Mouse (Mus musculus) B cell, adult 2 months (primary cell): ENCODE measurements around the gene Btnl1.

ENCODE experiments used
- DNase-seq, 2 experiments: peaks; one replicate each; pipeline ENCODE4 v3.0.0; 2022

The Btnl1 gene

DNA sequence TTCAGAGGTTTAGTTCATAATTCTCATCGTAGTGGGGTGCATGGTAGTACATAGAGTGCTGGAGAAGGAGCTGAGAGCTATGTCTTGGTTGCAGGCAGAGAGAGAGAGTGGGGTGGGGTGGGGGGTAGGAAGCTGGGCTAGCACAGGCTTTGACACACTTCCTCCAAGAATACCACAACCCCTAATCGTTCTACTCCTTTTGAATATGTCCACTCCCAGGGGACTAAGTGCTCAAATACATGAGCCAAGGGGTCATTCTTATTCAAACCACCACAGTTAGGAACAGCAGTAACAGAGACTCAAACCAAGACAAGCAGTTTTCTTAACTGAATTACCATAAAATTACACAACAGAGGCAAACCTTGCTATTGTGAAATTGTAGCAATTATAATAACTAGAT lies 9.7 kb downstream of the Btnl1 start:
- DNase-seq, result no peak

DNA sequence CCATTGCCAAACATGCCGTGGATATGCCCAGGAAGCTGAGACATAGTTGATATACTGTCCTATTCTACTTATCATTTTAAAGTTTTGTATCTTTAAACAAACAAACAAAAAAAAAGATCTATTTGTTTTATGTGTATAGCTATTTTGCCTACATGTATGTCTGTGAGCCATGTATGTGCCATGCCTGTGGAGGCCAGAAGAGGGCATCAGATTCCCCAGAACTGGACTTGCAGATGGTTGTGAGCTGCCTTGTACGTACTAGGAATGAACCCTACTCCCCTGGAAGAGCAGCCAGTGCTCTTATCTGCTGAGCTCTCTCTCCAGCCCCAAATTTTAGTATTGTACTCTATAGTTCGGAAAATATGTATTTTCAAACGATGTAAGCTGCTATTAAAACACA lies 11.6 kb downstream of the Btnl1 start:
- DNase-seq, result peak; percentile 67 to 73

DNA sequence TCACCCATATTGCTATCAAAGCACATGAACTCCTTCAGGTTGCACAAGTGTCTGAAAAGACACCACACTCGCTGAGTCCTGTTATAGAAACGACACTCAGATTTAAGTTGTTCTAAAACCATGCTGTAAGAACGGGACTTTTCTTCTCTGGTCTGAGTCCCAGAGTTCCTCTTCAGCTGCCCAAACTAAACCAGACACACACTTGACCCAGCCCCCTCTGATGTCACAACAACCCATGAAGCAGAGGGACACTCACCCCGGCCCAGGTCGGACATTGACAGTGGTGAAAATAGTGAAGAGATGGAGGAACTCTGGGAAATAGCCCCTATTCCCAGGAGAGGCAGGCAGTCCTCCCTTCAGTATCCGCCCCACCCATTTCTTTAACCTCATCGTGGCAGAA lies 14.6 kb downstream of the Btnl1 start:
- no peak for DNase-seq

DNA sequence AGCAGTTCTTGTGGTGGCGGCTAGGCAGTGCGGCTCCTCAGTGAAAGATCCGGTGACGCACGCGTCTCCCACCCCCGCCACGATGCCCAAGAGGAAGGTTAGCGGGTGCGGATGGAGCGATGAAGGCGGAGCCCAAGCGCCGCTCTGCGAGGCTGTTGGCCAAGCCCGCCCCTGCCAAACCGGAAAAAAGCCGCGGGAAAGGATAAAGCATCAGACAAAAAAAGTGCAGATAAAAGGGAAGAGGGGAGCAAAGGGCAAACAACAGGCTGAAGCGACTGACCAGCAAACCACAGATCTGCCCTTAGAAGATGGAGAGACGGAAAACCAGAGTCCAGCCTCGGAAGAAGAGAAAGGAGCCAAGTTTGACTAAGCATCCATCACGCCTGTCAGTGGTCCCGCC lies 15.4 kb downstream of the Btnl1 start:
- DNase-seq, result peak; percentile 46

DNA sequence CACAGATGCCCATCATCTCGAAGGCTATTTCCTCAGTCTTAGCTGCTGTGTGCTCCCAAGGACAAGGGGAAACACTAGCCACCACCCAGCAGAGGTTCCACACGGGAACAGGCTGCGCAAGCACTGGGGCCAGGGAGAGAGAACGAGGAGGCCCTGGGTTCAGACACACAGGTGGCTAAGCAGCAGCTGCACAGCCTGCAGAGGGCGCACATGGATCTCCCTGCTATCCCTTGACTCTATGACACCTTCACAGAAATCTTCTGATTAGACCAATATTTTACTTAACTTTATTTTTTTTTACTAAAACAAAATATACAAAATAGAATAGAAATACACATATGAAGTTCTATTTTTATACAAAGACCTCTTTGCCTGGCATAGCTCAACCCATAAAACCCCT lies 20.4 kb downstream of the Btnl1 start:
- peak; percentile 58 to 67 for DNase-seq

DNA sequence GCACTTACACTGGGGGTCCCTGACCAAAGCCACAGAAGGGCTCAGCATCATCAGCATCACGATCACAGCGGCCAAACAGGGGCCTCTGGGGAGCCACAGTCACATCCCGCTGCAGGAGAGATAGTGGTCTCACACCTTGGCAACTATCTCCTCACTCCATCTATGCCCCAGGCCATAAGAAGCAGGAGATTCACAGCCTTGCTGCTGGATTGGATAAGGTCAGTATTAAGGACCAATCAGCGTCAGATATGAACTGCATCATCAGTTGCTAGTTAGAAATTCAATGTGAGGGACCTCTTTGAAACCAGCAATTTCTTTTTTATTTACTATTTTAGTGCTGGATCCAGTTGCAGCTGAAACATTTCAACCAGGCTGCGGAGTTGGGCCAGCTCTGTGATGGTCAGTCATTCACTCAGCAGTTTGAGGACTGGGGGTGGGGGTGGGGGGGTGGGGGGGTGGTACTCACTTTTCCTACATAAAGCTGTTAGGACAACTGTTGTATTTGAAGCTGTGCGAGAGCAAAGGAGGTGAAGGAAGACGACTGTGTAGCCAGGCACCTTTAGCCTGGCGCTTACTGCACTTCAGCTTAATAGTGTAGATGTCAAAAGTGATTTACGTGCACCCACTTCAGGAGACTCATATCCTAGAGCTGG lies 21.3 kb downstream of the Btnl1 start:
- DNase-seq, result peak; percentile 76 to 81

DNA sequence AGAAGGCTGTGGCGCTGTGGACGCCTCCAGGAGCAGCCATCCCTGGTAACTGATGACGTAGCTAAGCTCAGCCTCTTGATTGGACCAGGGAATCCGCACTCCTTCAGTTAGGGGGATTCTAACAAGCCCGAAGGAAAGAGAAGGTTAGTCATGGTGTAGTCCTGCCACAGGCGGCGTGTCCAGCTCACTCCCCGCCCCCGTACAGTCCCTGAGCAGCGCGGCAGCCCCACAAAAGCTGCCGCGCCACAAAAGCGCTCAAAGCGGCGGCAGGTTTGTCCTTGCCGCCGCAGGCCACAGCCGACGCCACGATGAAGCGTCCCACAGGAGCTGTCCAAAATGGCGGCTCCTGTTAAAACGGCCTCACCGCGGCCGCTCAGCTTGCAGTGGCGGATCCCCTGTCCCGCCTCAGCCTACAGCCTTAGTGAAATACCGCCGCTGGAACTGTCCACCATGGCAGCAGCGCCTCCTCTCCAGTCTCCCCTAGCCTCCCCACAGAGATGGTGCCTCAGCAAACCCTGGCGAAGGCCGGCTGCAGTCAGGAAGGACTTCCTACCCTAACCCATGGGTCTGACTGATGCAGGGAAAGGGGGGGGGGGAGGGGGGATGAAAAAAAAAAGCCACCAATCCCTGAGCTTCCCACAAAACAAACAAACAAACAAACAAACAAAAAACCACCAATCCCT lies 21.9 kb downstream of the Btnl1 start, which contains the start of gene BC051142:
TSS of gene BC051142 (plus strand) at position 110 of the 683 bp plus-strand sequence.
- peak; percentile 85 for DNase-seq

DNA sequence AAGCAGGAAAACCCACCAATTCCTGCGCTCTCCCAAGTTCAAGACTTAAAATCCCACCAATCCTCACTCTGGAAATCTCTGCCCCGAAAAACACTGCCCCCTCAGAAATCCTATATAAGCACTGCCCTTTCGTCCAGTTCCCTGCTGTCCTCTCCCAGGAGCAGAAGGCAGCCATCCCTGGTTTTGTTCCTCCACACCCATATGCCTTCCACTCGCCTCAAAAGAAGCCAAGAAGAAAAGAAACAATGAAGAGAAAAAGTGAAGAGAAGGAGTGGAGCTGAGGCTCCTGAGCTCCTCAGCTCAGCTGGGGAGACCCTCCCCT lies 22.4 kb downstream of the Btnl1 start:
- DNase-seq, result no peak

DNA sequence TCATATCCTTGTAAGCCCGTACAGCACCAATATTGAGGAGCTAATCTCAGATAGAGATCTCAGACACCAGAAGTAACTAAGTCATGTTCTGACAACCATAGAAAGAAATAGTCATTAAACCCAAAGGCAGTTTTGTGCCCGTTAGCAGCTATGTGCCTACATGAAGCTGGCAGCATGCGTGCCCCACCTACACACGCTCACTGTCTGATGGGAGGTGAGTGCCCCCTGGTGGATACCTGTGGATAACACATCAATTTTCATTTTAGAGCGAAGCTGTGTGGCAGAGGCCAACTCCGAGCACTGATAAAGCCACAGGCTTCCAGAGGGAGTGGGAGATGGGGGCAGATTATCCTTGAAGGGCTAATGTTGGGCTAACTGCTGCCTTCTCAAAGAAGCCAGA lies 34.2 kb downstream of the Btnl1 start:
- peak; percentile 91 to 94 for DNase-seq

DNA sequence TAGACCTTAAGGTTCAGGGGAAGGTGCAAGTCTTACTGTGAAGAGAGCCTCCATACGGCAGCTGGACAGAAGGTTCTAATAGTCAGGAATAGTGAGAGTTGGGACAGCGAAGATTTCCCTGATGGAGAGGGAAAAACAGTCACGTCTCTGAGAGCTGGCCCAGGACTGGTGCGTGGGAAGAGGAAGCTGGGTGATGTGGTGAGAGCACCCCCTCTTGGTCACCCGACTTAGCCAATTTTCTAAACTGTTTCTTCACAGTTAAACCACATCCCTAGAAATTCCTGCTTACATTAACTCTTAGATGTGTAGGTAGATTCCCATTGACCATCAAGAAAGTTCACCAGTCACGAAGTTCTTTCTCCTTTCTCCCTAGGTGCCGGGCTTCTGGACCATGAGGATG lies 43.1 kb downstream of the Btnl1 start:
- peak in 1 of 2 experiments; percentile 16 for DNase-seq

DNA sequence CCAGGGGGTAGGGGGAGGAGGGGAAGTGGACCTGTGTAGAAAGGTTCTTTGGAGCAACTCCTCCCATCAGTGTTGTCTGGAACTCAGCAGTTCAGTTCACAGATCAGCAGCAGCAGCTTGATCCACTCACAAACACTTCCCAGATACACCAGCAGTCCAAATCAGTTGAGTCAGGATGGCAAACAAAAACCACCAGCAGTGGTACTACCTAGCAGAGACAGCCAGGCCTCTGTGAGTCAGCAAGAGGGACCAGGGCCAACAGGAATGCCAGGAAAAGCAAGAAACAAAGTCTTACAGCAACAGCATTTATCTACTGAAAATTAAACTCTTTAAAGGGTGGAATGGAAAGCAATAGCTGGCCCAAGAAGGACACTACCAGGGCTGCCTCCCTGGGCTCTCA lies 50.7 kb downstream of the Btnl1 start:
- no peak for DNase-seq
